Mouse (Mus musculus) cerebellum, postnatal 4 days (tissue): ENCODE results near the gene Ccdc81.
A peak's percentile ranks its signal among the peaks of the same experiment; 100 is the strongest.

Experiments used
- DNase-seq, 2 experiments: peaks; one replicate each; pipeline ENCODE4 v3.0.0; 2022; ENCODE audit warnings: low spot score in 2 of 2, mixed read lengths in 1 of 2

The Ccdc81 gene

GRCm38 (mm10) chr7:89867221-89867620 is 36.2 kb downstream of the Ccdc81 start:
- DNase-seq = no peak

- DNase-seq = no peak
Measured at GRCm38 (mm10) chr7:89864769-89865168, 38.7 kb downstream of the Ccdc81 start.

- no peak for DNase-seq
Measured at GRCm38 (mm10) chr7:89856440-89857217, 46.8 kb downstream of the Ccdc81 start.

- DNase-seq = no peak
Measured at GRCm38 (mm10) chr7:89855196-89855595, 48.2 kb downstream of the Ccdc81 start.

- no peak for DNase-seq
Measured at GRCm38 (mm10) chr7:89853131-89853530, 50.3 kb downstream of the Ccdc81 start.

GRCm38 (mm10) chr7:89852158-89853095 is 51.0 kb downstream of the Ccdc81 start:
- no peak for DNase-seq

- no peak for DNase-seq
Measured at GRCm38 (mm10) chr7:89850510-89850909, 52.9 kb downstream of the Ccdc81 start.

GRCm38 (mm10) chr7:89845669-89846068 is 57.8 kb downstream of the Ccdc81 start:
- DNase-seq = no peak

- peak in 1 of 2 experiments; percentile 44 for DNase-seq
Measured at GRCm38 (mm10) chr7:89843533-89843932, 59.9 kb downstream of the Ccdc81 start.

- DNase-seq = no peak
Measured at GRCm38 (mm10) chr7:89843121-89843520, 60.3 kb downstream of the Ccdc81 start.

GRCm38 (mm10) chr7:89842404-89842715 is 61.1 kb downstream of the Ccdc81 start:
- no peak for DNase-seq

- peak; percentile 65 to 90 for DNase-seq
Measured at GRCm38 (mm10) chr7:89841670-89842403, 61.6 kb downstream of the Ccdc81 start.

- no peak for DNase-seq
Measured at GRCm38 (mm10) chr7:89839721-89840120, 63.7 kb downstream of the Ccdc81 start.

GRCm38 (mm10) chr7:89837841-89838240 is 65.6 kb downstream of the Ccdc81 start:
- no peak for DNase-seq

- DNase-seq = no peak
Measured at GRCm38 (mm10) chr7:89836676-89837075, 66.8 kb downstream of the Ccdc81 start.

GRCm38 (mm10) chr7:89835566-89835965 is 67.9 kb downstream of the Ccdc81 start:
- DNase-seq = peak in 1 of 2 experiments; percentile 25

- DNase-seq = no peak
Measured at GRCm38 (mm10) chr7:89833521-89833920, 69.9 kb downstream of the Ccdc81 start.

GRCm38 (mm10) chr7:89829201-89829600 is 74.2 kb downstream of the Ccdc81 start:
- DNase-seq = no peak

GRCm38 (mm10) chr7:89828436-89829065 is 74.9 kb downstream of the Ccdc81 start:
- DNase-seq = no peak
